Mouse (Mus musculus) embryonic facial prominence, embryonic 12.5 days (tissue): ENCODE measurements around the gene Gas2. TPM values are rescaled to one million over a fixed set of nuclear protein-coding genes. Genes with fewer than 3 reads are reported as not detected.

Source experiments
- ATAC-seq: fragments of 200-750 bp; cut with Nextera tagmentation; 2 replicates; pipeline ENCODE4 v1.8.0; 2017; ENCODE audit not compliant: insufficient number of reproducible peaks, insufficient read depth, low FRiP score, low TSS enrichment
- H3K27ac ChIP-seq: fragments of 300-500 bp; sonication (generic); 2 replicates; pipeline ENCODE4 v1.5.1; 2016; ENCODE audit warnings: mild to moderate bottlenecking
- H3K27me3 ChIP-seq: fragments of 300-500 bp; sonication (generic); 2 replicates; pipeline ENCODE4 v1.6.1; 2016; ENCODE audit warnings: mild to moderate bottlenecking, moderate library complexity
- H3K36me3 ChIP-seq: fragments of 300-500 bp; sonication (generic); 2 replicates; pipeline ENCODE4 v1.6.1; 2016; ENCODE audit warnings: mild to moderate bottlenecking
- H3K4me1 ChIP-seq: fragments of 300-500 bp; sonication (generic); 2 replicates; pipeline ENCODE4 v1.6.1; 2016
- H3K4me2 ChIP-seq: fragments of 300-500 bp; sonication (generic); replicated peaks from 2 replicates; pipeline ENCODE4 v1.6.1; 2016; ENCODE audit warnings: mild to moderate bottlenecking, moderate library complexity
- H3K4me3 ChIP-seq: fragments of 300-500 bp; sonication (generic); 2 replicates; pipeline ENCODE4 v1.5.1; 2016; ENCODE audit warnings: mild to moderate bottlenecking
- H3K9ac ChIP-seq: fragments of 300-500 bp; sonication (generic); 2 replicates; pipeline ENCODE4 v1.6.1; 2016; ENCODE audit warnings: mild to moderate bottlenecking, moderate library complexity
- H3K9me3 ChIP-seq: fragments of 300-500 bp; sonication (generic); 2 replicates; pipeline ENCODE4 v1.6.1; 2016; ENCODE audit warnings: mild to moderate bottlenecking, moderate library complexity
- WGBS: fragments of 180-500 bp; shearing (Covaris S2); methylation state at CpG from one replicate; pipeline ENCODE4 v1.1.7; 2016; 5-methylcytosine and 5-hydroxymethylcytosine counted together
- polyA plus RNA-seq: library from polyadenylated mRNA; unstranded; fragments of >200 nt; fragmentation: Nextera tagmentation; extraction: Ambion mirVana; gene quantifications from 2 replicates; pipeline ENCODE4 v1.2.1, GENCODE M21; 2016

Gas2 gene
- polyA plus RNA-seq, 1 experiment from 2014 or later = 69.0 TPM

DNA sequence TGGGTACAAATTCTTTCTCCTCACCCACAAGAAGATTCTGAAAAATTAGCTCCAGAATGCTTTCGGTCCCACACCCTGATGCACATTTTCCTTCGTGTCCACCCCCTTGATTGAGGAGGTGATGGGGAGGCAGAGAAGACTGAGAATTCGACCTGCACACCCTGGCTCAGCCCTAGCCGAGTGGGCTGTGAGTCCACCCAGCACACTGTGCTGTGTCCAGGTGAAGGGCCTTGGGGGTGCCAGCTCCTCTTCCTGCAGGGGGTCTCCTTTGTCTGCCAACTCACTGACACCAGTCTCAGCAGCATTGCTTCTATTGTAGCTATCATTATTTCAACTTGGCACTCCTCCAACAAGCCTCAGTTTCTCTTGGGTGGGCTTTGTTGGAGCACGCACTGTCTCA is 111.3 kb downstream of the Gas2 start:
- Histone ChIP-seq H3K9ac (no peak overlapping the region), H3K4me1 (no peaks in the 10 kb centered on the region), H3K4me3 (no peak overlapping the region), H3K36me3 (no peaks in the 10 kb centered on the region), H3K9me3 (no peaks in the 10 kb centered on the region), H3K27me3 (no peaks in the 10 kb centered on the region; the same call in 1 of the 2 replicates), H3K27ac (no peak overlapping the region), H3K4me2 (no peak overlapping the region)
- ATAC-seq = no peak
- 67% methylated on average over 5 of the region's 5 CpGs for WGBS

DNA sequence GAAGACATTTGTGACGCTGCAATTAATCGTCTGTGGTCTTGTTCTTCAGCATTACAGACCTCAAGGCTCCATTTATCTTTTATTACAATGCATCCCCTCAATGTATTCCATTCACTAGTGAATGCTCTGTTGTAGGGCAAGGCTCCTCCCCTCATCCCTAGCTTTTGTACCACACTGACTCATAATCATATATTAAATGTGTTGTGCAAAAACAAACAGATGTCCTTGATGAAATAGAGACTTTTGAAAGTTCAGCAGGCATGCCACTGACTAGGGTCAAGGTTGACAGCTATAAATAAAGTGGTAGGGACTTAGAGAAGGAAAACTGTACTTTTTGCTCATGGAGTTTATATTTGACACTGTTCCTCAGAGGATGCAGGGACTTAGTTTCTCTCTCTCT is 111.7 kb downstream of the Gas2 start:
- H3K4me3 ChIP-seq = no peak overlapping the region
- no peak overlapping the region for H3K27ac ChIP-seq
- no peaks in the 10 kb centered on the region; the same call in 1 of the 2 replicates for H3K27me3 ChIP-seq
- H3K9me3 ChIP-seq = no peaks in the 10 kb centered on the region
- no peak for ATAC-seq
- no peaks in the 10 kb centered on the region for H3K36me3 ChIP-seq
- H3K4me2 ChIP-seq = no peak overlapping the region
- WGBS = 86% methylated on average over 2 of the region's 2 CpGs
- H3K4me1 ChIP-seq = no peaks in the 10 kb centered on the region
- H3K9ac ChIP-seq = no peak overlapping the region

DNA sequence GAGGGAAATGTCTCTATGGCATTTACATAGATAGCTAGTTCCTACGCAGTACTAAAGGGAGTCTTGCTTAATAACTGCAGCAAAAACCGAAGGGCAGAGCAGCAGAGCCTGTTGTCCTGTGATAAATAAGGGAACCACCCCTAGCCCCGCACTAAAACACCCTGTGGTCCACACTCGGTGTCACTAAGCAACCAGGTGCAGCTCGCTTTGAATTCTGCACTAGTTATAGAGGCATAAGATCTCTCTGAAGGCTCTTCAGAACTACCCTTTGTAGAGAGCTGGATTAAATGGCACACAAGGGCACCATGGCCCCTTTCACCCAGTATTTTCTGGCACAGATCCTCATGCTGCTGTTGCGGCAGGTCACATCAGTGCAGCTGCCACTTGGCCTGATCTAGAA is 113.4 kb downstream of the Gas2 start:
- Histone ChIP-seq H3K9ac (no peak overlapping the region), H3K27me3 (no peaks in the 10 kb centered on the region; the same call in 1 of the 2 replicates), H3K9me3 (no peaks in the 10 kb centered on the region), H3K4me3 (no peak overlapping the region), H3K27ac (no peak overlapping the region), H3K4me2 (no peak overlapping the region), H3K36me3 (no peaks in the 10 kb centered on the region), H3K4me1 (no peaks in the 10 kb centered on the region)
- ATAC-seq = no peak
- 71% methylated on average over 6 of the region's 6 CpGs for WGBS

DNA sequence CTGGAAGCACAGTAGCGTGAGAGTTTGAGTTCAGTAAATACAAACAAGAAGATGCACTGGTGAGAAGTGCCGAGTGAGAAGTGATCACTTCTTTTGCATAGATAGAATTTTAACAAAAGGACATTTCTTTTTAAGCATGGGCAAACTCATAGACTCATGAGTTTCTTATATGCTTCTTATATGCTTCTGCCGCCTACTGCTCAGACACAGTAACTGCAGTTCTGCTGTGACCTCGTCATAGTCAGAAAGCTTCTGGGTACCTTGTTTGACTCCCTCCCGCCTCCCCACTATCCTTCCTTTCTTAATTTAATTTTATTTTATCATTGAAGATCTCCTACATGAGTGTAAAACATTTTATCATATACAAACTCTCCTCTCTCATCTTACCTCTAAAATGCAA is 117.5 kb downstream of the Gas2 start:
- ATAC-seq = no peak
- Histone ChIP-seq H3K27me3 (no peaks in the 10 kb centered on the region), H3K4me3 (no peak overlapping the region), H3K9me3 (no peaks in the 10 kb centered on the region), H3K27ac (no peak overlapping the region), H3K36me3 (no peaks in the 10 kb centered on the region), H3K9ac (no peak overlapping the region), H3K4me1 (no peaks in the 10 kb centered on the region), H3K4me2 (no peak overlapping the region)
- WGBS = 42% methylated on average over 5 of the region's 5 CpGs

DNA sequence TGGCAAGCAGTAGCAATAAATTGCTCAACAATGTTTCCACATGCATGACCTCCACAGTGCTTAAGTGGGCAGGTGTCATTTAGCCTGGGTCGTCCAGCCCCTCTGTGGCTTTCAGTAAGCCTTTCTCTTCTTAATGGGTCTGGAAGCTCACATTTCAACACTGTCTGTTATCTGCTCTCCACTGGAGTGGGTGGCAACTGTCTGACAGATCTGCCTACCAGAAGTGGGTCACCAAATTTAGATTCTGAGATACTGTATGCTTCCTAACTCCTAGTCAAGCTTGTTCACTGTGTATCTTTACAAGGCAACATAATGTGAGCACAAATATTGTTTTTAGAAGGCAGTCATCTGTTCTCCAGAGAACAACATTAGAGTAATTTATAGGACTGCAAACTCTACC is 120.5 kb downstream of the Gas2 start:
- Histone ChIP-seq H3K4me3 (no peak overlapping the region), H3K9ac (no peak overlapping the region), H3K4me1 (peaks cover 3% of the 10 kb centered on the region; the same call in 1 of the 2 replicates), H3K27me3 (no peaks in the 10 kb centered on the region), H3K4me2 (no peak overlapping the region), H3K27ac (no peak overlapping the region), H3K36me3 (no peaks in the 10 kb centered on the region), H3K9me3 (no peaks in the 10 kb centered on the region)
- 20% methylated on average over 1 of the region's 1 CpGs for WGBS
- no peak for ATAC-seq

DNA sequence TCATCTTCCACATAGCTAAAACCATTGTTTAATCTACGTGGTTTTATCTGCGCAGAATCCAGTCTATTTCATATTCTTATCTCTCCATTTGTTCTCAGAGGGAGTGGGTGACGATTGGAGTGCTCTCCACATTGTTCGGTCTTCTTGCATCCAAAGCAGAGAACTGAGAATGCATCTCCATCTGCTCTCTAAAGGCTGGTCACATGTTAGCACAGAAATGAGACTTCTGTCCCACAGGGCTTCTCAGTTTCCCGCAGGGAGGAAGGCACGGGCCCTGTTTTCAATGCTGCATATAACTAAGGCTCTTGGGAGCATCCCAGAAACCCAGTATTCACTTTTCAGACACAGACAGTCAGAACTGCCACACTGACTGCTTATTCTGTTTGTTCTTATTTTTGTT is 123.9 kb downstream of the Gas2 start:
- no peaks in the 10 kb centered on the region for H3K36me3 ChIP-seq
- no peak overlapping the region for H3K27ac ChIP-seq
- no peak for ATAC-seq
- no peak overlapping the region for H3K9ac ChIP-seq
- no peaks in the 10 kb centered on the region for H3K27me3 ChIP-seq
- no peak overlapping the region for H3K4me3 ChIP-seq
- H3K4me2 ChIP-seq = no peak overlapping the region
- H3K4me1 ChIP-seq = peaks cover 3% of the 10 kb centered on the region; the same call in 1 of the 2 replicates
- WGBS = 82% methylated on average over 6 of the region's 6 CpGs
- H3K9me3 ChIP-seq = no peaks in the 10 kb centered on the region

DNA sequence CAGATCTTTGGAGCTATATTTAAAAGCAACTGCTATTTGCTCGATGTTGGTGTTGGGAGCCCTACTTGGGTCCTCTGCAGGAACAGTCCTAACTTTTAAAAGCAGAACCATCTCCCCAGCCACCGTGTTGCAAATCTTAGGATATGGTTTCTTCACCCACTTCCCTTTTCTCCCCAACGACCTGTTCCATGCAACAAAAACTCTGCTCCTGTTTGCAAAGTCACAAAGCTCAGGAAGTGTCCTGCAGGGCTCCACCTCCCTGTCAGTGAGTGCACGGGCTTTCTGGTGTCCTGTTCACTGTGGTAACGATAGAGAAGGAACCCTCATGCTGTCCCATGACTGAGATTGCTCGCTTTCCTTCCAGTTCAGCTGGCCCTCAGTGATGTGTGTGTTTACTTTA is 125.1 kb downstream of the Gas2 start:
- H3K4me2 ChIP-seq = no peak overlapping the region
- no peaks in the 10 kb centered on the region for H3K36me3 ChIP-seq
- H3K9ac ChIP-seq = no peak overlapping the region
- peaks cover 3% of the 10 kb centered on the region; the same call in 1 of the 2 replicates for H3K4me1 ChIP-seq
- no peaks in the 10 kb centered on the region for H3K9me3 ChIP-seq
- no peak overlapping the region for H3K4me3 ChIP-seq
- no peaks in the 10 kb centered on the region for H3K27me3 ChIP-seq
- ATAC-seq = no peak
- WGBS = 58% methylated on average over 6 of the region's 6 CpGs
- no peak overlapping the region for H3K27ac ChIP-seq

DNA sequence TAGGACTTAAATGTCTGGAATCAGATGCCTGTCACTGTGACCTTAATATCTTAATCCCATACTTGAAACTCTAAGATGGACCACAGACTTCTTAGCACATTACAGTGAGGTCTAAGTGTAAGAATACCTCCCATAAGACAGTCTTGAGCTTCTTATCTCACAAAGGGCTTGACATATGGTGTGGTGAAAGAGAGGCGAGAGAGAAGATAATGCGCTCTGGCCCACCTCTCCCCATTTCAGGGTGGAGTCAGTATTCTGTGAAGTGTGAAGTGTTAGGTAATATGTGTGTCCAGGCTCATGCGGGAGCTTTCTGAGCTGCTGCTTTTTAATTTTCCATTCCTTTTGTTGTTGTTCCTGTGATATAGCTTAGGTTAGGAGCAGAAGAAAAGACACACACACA is 129.2 kb downstream of the Gas2 start:
- Histone ChIP-seq H3K27me3 (no peaks in the 10 kb centered on the region), H3K4me2 (no peak overlapping the region), H3K9ac (no peak overlapping the region), H3K36me3 (no peaks in the 10 kb centered on the region), H3K4me1 (no peaks in the 10 kb centered on the region), H3K27ac (no peak overlapping the region), H3K4me3 (no peak overlapping the region), H3K9me3 (no peaks in the 10 kb centered on the region)
- WGBS = 85% methylated on average over 3 of the region's 3 CpGs
- 0 out of 2 replicates have a peak, but pooled peaks have one; percentile 6 for ATAC-seq

DNA sequence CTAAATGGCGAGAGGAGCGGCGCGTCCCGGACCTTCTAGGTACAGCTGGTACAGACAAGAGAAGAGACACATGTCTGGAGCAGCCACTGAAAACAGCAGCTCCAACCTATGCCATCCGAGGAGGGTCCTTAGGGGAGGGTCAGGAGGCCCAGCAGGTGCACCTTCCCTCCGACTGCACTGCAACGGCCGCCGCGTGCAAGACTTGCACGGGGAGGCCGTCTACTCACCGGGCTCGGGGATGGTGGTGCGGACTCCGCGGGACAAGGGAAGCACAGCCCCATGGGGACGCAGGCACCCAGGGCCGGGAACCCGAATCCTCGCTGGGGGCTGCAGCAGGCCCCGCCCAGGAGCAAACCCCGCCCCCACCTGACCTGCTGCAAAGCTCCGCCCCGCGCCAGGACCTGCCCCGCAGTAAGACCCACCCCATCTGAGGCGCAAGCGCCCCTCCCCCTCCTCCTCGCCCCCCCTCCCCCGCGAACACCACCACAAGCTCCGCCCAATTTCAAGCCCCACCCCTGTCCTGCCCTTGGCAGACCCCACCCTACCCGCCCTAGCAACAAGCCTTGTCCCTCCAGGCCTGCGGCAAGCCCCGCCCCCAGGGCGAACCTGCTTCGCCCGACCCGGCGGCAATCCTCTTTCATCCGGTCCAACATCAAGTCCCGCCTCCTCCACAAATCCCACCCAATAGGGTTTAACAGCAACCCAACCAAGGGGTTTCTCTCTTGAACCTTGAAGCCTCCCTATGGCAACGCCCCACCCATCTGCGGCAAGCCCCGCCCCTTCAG is 143.9 kb downstream of the Gas2 start, which contains the start of gene Svip:
TSS of gene Svip (minus strand) at position 508 of the 785 bp plus-strand sequence.
- Histone ChIP-seq H3K9ac (no peak within 1 kb of the TSS; the same call in none of the 2 replicates), H3K9me3 (no peaks in the 10 kb centered on the region), H3K4me1 (no peaks in the 10 kb centered on the region), H3K36me3 (no peaks in the 10 kb centered on the region), H3K27ac (no peak within 1 kb of the TSS), H3K4me3 (peak within 1 kb of the TSS; percentile 59), H3K4me2 (peak within 1 kb of the TSS; percentile 79), H3K27me3 (peaks cover 7% of the 10 kb centered on the region; the same call in 1 of the 2 replicates)
- ATAC-seq = peak; percentile 92
- 1% methylated on average over 44 of the region's 47 CpGs for WGBS

DNA sequence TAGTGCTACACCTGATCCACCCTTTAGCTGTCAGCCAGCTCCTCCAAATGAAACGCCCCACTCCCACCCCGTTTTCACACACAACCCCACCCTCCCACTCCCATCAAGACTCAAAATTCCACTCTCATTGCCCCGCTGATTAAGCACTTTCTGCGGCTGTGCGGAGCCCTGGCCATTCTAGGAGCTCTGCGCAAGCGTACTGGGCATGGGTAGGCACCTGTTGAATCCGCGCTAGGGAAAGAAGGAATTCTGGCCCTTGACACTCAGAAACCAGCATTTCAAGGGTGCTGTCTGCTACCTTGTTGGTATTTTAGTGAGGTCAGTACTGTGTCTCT is 144.4 kb downstream of the Gas2 start:
- WGBS = 0% methylated on average over 9 of the region's 9 CpGs
- Histone ChIP-seq H3K4me2 (peak overlapping the region; percentile 79), H3K9ac (no peak overlapping the region), H3K27ac (no peak overlapping the region), H3K9me3 (no peaks in the 10 kb centered on the region), H3K27me3 (peaks cover 7% of the 10 kb centered on the region; the same call in 1 of the 2 replicates), H3K4me1 (no peaks in the 10 kb centered on the region), H3K36me3 (no peaks in the 10 kb centered on the region), H3K4me3 (peak overlapping the region; percentile 59)
- ATAC-seq = no peak; the same call in 1 of the 2 replicates

DNA sequence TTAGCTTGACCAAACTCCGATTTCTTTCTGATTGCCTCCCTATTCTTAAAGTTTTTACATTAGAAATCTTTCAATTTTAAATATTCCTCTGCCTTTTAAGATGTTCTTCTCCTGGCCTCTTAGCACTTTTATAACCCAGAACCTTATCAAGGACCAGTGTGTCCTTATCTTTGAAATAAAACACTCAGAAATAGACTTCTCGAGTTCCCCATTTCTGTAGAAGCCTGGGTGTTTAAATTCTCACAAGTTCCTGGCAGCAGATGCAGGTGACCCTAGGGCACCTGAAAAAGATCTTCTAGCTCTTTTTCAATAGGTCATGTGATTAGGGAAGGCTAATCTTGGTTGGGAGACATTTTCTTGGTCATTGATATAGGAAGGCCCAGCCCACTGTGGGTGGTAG is 145.3 kb downstream of the Gas2 start:
- H3K36me3 ChIP-seq = no peaks in the 10 kb centered on the region
- peaks cover 7% of the 10 kb centered on the region; the same call in 1 of the 2 replicates for H3K27me3 ChIP-seq
- no peaks in the 10 kb centered on the region for H3K4me1 ChIP-seq
- ATAC-seq = no peak
- 88% methylated on average over 2 of the region's 2 CpGs for WGBS
- H3K4me2 ChIP-seq = no peak overlapping the region
- H3K9me3 ChIP-seq = no peaks in the 10 kb centered on the region
- H3K27ac ChIP-seq = no peak overlapping the region
- no peak overlapping the region for H3K9ac ChIP-seq
- H3K4me3 ChIP-seq = no peak overlapping the region

DNA sequence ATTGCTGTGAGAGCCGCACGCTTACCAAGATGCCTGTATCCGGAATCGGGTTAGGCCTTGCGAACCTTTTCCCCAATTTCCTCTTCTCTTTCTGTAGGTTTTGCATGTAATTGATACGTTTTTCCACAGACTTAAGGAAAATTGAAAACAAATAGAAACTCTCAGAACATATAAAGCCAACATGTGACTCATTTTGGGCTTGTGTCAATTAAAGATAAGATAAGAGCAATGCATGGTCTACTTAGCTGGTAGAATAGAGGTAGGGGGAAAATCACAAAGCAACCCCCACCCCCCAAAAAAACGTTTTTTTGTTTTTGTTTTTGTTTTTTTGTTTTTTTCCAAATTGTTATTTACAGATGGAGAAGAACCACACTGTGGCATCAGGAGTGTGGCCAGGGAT is 151.6 kb downstream of the Gas2 start:
- no peak overlapping the region for H3K9ac ChIP-seq
- H3K36me3 ChIP-seq = no peaks in the 10 kb centered on the region
- no peaks in the 10 kb centered on the region for H3K4me1 ChIP-seq
- no peak for ATAC-seq
- no peaks in the 10 kb centered on the region for H3K27me3 ChIP-seq
- WGBS = 75% methylated on average over 7 of the region's 7 CpGs
- H3K27ac ChIP-seq = no peak overlapping the region
- no peak overlapping the region for H3K4me3 ChIP-seq
- H3K9me3 ChIP-seq = no peaks in the 10 kb centered on the region
- H3K4me2 ChIP-seq = no peak overlapping the region
